Comparison of ENCODE assay signal across 17 mouse cellular contexts in genomic region chr11:5272066-5272360, GRCm38 (mm10). TPM values are rescaled to one million over a fixed set of nuclear protein-coding genes. Genes with fewer than 3 reads are reported as not detected.
DNase-seq lines count a peak whose midpoint lies in the region; ATAC-seq and TF ChIP-seq lines count a peak whose summit lies in the region.
"Had no signal": no experiment of that assay in that cellular context is flagged by ENCODE, and none has a peak within 500 bp of the region (broad histone marks: within the 10 kb centered on the region; RNA-seq: fewer than 3 reads in every experiment).

No protein-coding gene starts in this region.

- H3K79me2 ChIP-seq in CH12.LX (replicated peaks; ENCODE audit: control insufficient read depth, extremely low read depth, insufficient read depth, poor library complexity, severe bottlenecking) = no peaks in the 10 kb centered on the region

- TF ChIP-seq EP300 in CH12.LX (IDR thresholded peaks at IDR 0.05; ENCODE audit: low read length) = peak; percentile 51; the same call in 1 of the 2 replicates

- no peaks in the 10 kb centered on the region for H3K9me3 ChIP-seq in heart, embryonic 10.5 days
- no peaks in the 10 kb centered on the region for H3K9me3 ChIP-seq in heart, embryonic 11.5 days (replicated peaks; ENCODE audit: control insufficient read depth, low read length)
- H3K9me3 ChIP-seq in CH12.LX (replicated peaks; ENCODE audit: low read length) = no peaks in the 10 kb centered on the region
- no peaks in the 10 kb centered on the region for H3K9me3 ChIP-seq in embryonic facial prominence, embryonic 14.5 days (ENCODE audit: control insufficient read depth, low read length)
- no peaks in the 10 kb centered on the region for H3K9me3 ChIP-seq in midbrain, embryonic 15.5 days
- H3K9me3 ChIP-seq: G1E; limb, embryonic 10.5 days; liver, embryonic 13.5 days had no signal

- dilution Hi-C loops in CH12.LX (cut with MboI; ENCODE audit: extremely low pct_ligation_motif_present, extremely low pct_unique_long_range_greater_than_20kb, low sequenced_read_pairs) = no loop called here

- in situ Hi-C loops in CH12.LX (cut with MboI; ENCODE audit: low pct_ligation_motif_present, low pct_unique_long_range_greater_than_20kb, low sequenced_read_pairs) = no loop called here

- peaks cover 11% of the 10 kb centered on the region; the same call in 1 of the 2 replicates for H3K4me1 ChIP-seq in heart, embryonic 10.5 days
- H3K4me1 ChIP-seq in heart, embryonic 11.5 days (ENCODE audit: control insufficient read depth, insufficient read depth, low read length) = peaks cover 8% of the 10 kb centered on the region; the same call in 1 of the 2 replicates
- H3K4me1 ChIP-seq in CH12.LX (ENCODE audit: control insufficient read depth in 1 of 2, insufficient read depth in 2 of 2) = peaks cover 4 to 28% of the 10 kb centered on the region in 2 experiments
- peaks cover 12% of the 10 kb centered on the region for H3K4me1 ChIP-seq in embryonic facial prominence, embryonic 14.5 days (ENCODE audit: control insufficient read depth, insufficient read depth, low read length)
- peaks cover 11% of the 10 kb centered on the region; the same call in 1 of the 2 replicates for H3K4me1 ChIP-seq in midbrain, embryonic 15.5 days
- H3K4me1 ChIP-seq: liver, embryonic 13.5 days had no signal

- no peak overlapping the region for H3K4me2 ChIP-seq in heart, embryonic 11.5 days
- no peak overlapping the region for H3K4me2 ChIP-seq in CH12.LX (ENCODE audit: insufficient read depth, low read depth, poor library complexity, severe bottlenecking)
- no peak overlapping the region for H3K4me2 ChIP-seq in embryonic facial prominence, embryonic 14.5 days (ENCODE audit: low read depth, low read length)
- no peak overlapping the region for H3K4me2 ChIP-seq in midbrain, embryonic 15.5 days
- H3K4me2 ChIP-seq: liver, embryonic 13.5 days had no signal

- DNase-seq in heart, embryonic 10.5 days (ENCODE audit: low spot score) = no peak
- DNase-seq in CH12.LX (ENCODE audit: extremely low read depth) = peak; percentile 45
- no peak for DNase-seq in embryonic facial prominence, embryonic 14.5 days (ENCODE audit: low spot score)
- DNase-seq in thymus, postnatal 36 days = no peak
- DNase-seq in layer of hippocampus, adult 11-12 months (ENCODE audit: low spot score) = no peak
- DNase-seq: adrenal gland, adult 2 months; cerebellum, adult 18-20 months; heart, adult 18-20 months; heart, postnatal 10 days; kidney, postnatal 4 days; liver, embryonic 13.5 days had no signal

- H3K36me3 ChIP-seq in heart, embryonic 10.5 days = no peaks in the 10 kb centered on the region
- H3K36me3 ChIP-seq in heart, embryonic 11.5 days (ENCODE audit: control insufficient read depth, insufficient read depth, low read length) = no peaks in the 10 kb centered on the region
- no peaks in the 10 kb centered on the region for H3K36me3 ChIP-seq in CH12.LX (replicated peaks in 1 of 2; ENCODE audit: control insufficient read depth in 1 of 2, insufficient read depth in 1 of 2, low read length in 1 of 2)
- H3K36me3 ChIP-seq in embryonic facial prominence, embryonic 14.5 days (ENCODE audit: control insufficient read depth, insufficient read depth, low read length) = no peaks in the 10 kb centered on the region
- H3K36me3 ChIP-seq in midbrain, embryonic 15.5 days (replicated peaks) = no peaks in the 10 kb centered on the region
- H3K36me3 ChIP-seq: limb, embryonic 10.5 days; liver, embryonic 13.5 days had no signal

- H3K27ac ChIP-seq in heart, embryonic 10.5 days = 0 out of 2 replicates have a peak overlapping the region, but pooled peaks have one; percentile 1
- no peak overlapping the region for H3K27ac ChIP-seq in heart, embryonic 11.5 days (ENCODE audit: low read depth, low read length)
- H3K27ac ChIP-seq in CH12.LX (ENCODE audit: insufficient read depth, low read depth) = no peak overlapping the region
- H3K27ac ChIP-seq in embryonic facial prominence, embryonic 14.5 days (replicated peaks; ENCODE audit: low read depth, low read length) = 0 out of 2 replicates have a peak overlapping the region, but pooled peaks have one; percentile 12
- peak overlapping the region; percentile 65; the same call in 1 of the 2 replicates for H3K27ac ChIP-seq in midbrain, embryonic 15.5 days
- H3K27ac ChIP-seq: limb, embryonic 10.5 days; liver, embryonic 13.5 days had no signal

- TF ChIP-seq RAD21 in CH12.LX (IDR thresholded peaks at IDR 0.05; ENCODE audit: low read depth, low read length) = no peak

- no peak for TF ChIP-seq POLR2A in CH12.LX (IDR thresholded peaks at IDR 0.05; ENCODE audit: low read depth, low read length)

- no peaks in the 10 kb centered on the region for H3K27me3 ChIP-seq in heart, embryonic 10.5 days (ENCODE audit: insufficient read depth, poor library complexity, severe bottlenecking)
- no peaks in the 10 kb centered on the region for H3K27me3 ChIP-seq in heart, embryonic 11.5 days (ENCODE audit: control insufficient read depth, insufficient read depth, low read length)
- no peaks in the 10 kb centered on the region for H3K27me3 ChIP-seq in CH12.LX (replicated peaks)
- no peaks in the 10 kb centered on the region for H3K27me3 ChIP-seq in embryonic facial prominence, embryonic 14.5 days (replicated peaks; ENCODE audit: control insufficient read depth, insufficient read depth, low read length)
- H3K27me3 ChIP-seq in midbrain, embryonic 15.5 days (replicated peaks) = no peaks in the 10 kb centered on the region
- H3K27me3 ChIP-seq: liver, embryonic 13.5 days had no signal

- H3K4me3 ChIP-seq in heart, embryonic 10.5 days = no peak overlapping the region
- no peak overlapping the region for H3K4me3 ChIP-seq in heart, embryonic 11.5 days (ENCODE audit: low read depth, low read length)
- H3K4me3 ChIP-seq in CH12.LX (replicated peaks in 1 of 3; ENCODE audit: low read depth in 2 of 3, low read length in 2 of 3, poor library complexity in 1 of 3) = no peak overlapping the region
- no peak overlapping the region for H3K4me3 ChIP-seq in embryonic facial prominence, embryonic 14.5 days (ENCODE audit: low read depth, low read length)
- no peak overlapping the region for H3K4me3 ChIP-seq in midbrain, embryonic 15.5 days
- H3K4me3 ChIP-seq: limb, embryonic 10.5 days; liver, embryonic 13.5 days had no signal

- no peak for TF ChIP-seq CTCF in CH12.LX (conservative IDR thresholded peaks at IDR 0.05 in 1 of 2, IDR thresholded peaks at IDR 0.05 in 1 of 2; ENCODE audit: low read depth in 2 of 2, low read length in 2 of 2)

- whole genome bisulfite sequencing in heart, embryonic 10.5 days = 78% methylated on average over 4 of the region's 4 CpGs
- 70% methylated on average over 4 of the region's 4 CpGs for WGBS in heart, embryonic 11.5 days (ENCODE audit: insufficient replicate concordance)
- WGBS in embryonic facial prominence, embryonic 14.5 days = 47% methylated on average over 4 of the region's 4 CpGs
- 67% methylated on average over 4 of the region's 4 CpGs for WGBS in midbrain, embryonic 15.5 days

- no peak for ATAC-seq in heart, embryonic 11.5 days (replicated peaks; ENCODE audit: insufficient number of reproducible peaks, low FRiP score, low TSS enrichment)
- ATAC-seq in embryonic facial prominence, embryonic 14.5 days (ENCODE audit: low read depth) = no peak
- no peak for ATAC-seq in midbrain, embryonic 15.5 days (replicated peaks)
- ATAC-seq in granulocyte monocyte progenitor cell, adult 5-6 weeks (replicated peaks; ENCODE audit: poor library complexity, severe bottlenecking) = no peak
- ATAC-seq: intestine, embryonic 16.5 days had no signal

- no peak overlapping the region for H3K9ac ChIP-seq in heart, embryonic 11.5 days (ENCODE audit: low read depth, low read length)
- H3K9ac ChIP-seq in CH12.LX (ENCODE audit: insufficient read depth, low read depth) = no peak overlapping the region
- H3K9ac ChIP-seq in embryonic facial prominence, embryonic 14.5 days (ENCODE audit: low read depth, low read length) = no peak overlapping the region
- H3K9ac ChIP-seq in midbrain, embryonic 15.5 days = no peak overlapping the region
- H3K9ac ChIP-seq: liver, embryonic 13.5 days had no signal

TF ChIP-seq in CH12.LX, 34 proteins besides CTCF, POLR2A, EP300 and RAD21 (continues in another document):
- no peak for TF ChIP-seq TBP (conservative IDR thresholded peaks at IDR 0.05; ENCODE audit: low read depth, low read length)
- no peak for TF ChIP-seq HCFC1 (IDR thresholded peaks at IDR 0.05; ENCODE audit: low read depth, low read length)
- TF ChIP-seq USF2 (conservative IDR thresholded peaks at IDR 0.05; ENCODE audit: low read depth, low read length) = no peak
- TF ChIP-seq JUND (conservative IDR thresholded peaks at IDR 0.05; ENCODE audit: low read depth, low read length) = peak; percentile 55
- TF ChIP-seq JUN (IDR thresholded peaks at IDR 0.05; ENCODE audit: insufficient read depth, low read depth, low read length) = peak; percentile 25
- no peak for TF ChIP-seq MAX (IDR thresholded peaks at IDR 0.05; ENCODE audit: low read length)
- no peak for TF ChIP-seq MYC (IDR thresholded peaks at IDR 0.05; ENCODE audit: low read depth, low read length)
- peak; percentile 24; the same call in 1 of the 2 replicates for TF ChIP-seq BHLHE40 (IDR thresholded peaks at IDR 0.05; ENCODE audit: low read depth, low read length)
- no peak for TF ChIP-seq USF1 (IDR thresholded peaks at IDR 0.05; ENCODE audit: low read depth, low read length)
- TF ChIP-seq MAFK (IDR thresholded peaks at IDR 0.05; ENCODE audit: insufficient replicate concordance, low read length) = peak; percentile 26; the same call in 1 of the 2 replicates
- 0 out of 2 replicates have a peak, but pooled peaks have one; percentile 27 for TF ChIP-seq MAZ (IDR thresholded peaks at IDR 0.05; ENCODE audit: low read depth, low read length)
- no peak for TF ChIP-seq CHD1 (IDR thresholded peaks at IDR 0.05; ENCODE audit: low read depth, low read length)
- no peak for TF ChIP-seq POLR2AphosphoS2 (IDR thresholded peaks at IDR 0.05; ENCODE audit: low read depth, low read length)
- TF ChIP-seq KAT2A (IDR thresholded peaks at IDR 0.05; ENCODE audit: insufficient replicate concordance, low read length) = no peak
- TF ChIP-seq ETS1 (conservative IDR thresholded peaks at IDR 0.05; ENCODE audit: low read depth, low read length) = peak; percentile 52
- TF ChIP-seq MEF2A (IDR thresholded peaks at IDR 0.05; ENCODE audit: borderline replicate concordance, low read depth, low read length) = peak; percentile 56

RNA-seq across cellular contexts. Expression of gene Kremen1, which starts 10.7 kb away (rescaled TPM):
- 18.3 and 34.4 TPM in 2 replicates for polyA plus RNA-seq in heart, embryonic 10.5 days (2016; fragmentation: Nextera tagmentation; extraction: Ambion mirVana)
- 16.3 and 21.7 TPM in 2 replicates for polyA plus RNA-seq in heart, embryonic 11.5 days (2014; fragmentation: Nextera tagmentation; extraction: Ambion mirVana)
- total RNA-seq in CH12.LX (2012; rRNA removed) (9.9 and 11.8 TPM in 2 replicates), CH12.LX (2014; rRNA removed) (4.4 and 5.0 TPM in 2 replicates)
- polyA plus RNA-seq in CH12.LX (2012; ENCODE audit: insufficient read length, low read depth) = 6.9 and 7.3 TPM in 2 replicates
- polyA plus RNA-seq in embryonic facial prominence, embryonic 14.5 days (2014; fragmentation: Nextera tagmentation; extraction: Ambion mirVana) = 24.1 and 26.7 TPM in 2 replicates
- polyA plus RNA-seq in midbrain, embryonic 15.5 days (2015; fragmentation: Nextera tagmentation; extraction: Ambion mirVana) = 5.2 and 6.0 TPM in 2 replicates
- total RNA-seq in granulocyte monocyte progenitor cell, adult 5-6 weeks (2014; fragmentation: Nextera tagmentation) = 4.1 and 6.8 TPM in 2 replicates
- 1.9 and 2.1 TPM in 2 replicates for total RNA-seq in granulocyte monocyte progenitor cell, adult 5-6 weeks (2017)

Comparison
In these comparisons a context has a peak if more than half of its experiments do, and no peak if none do; other contexts are left out.
1. H3K27ac ChIP-seq: peak in heart, embryonic 10.5 days (single experiment), embryonic facial prominence, embryonic 14.5 days (single experiment) and midbrain, embryonic 15.5 days (single experiment); none in heart, embryonic 11.5 days (single experiment) and CH12.LX (single experiment).